Mouse (Mus musculus) adrenal gland, adult 18-20 months (tissue): ENCODE results near the gene Cyp8b1. TPM values are rescaled to one million over a fixed set of nuclear protein-coding genes. Genes with fewer than 3 reads are reported as not detected.

Source experiments
- DNase-seq, 2 experiments: peaks; one replicate each; pipeline ENCODE4 v3.0.0; 2021 to 2022; ENCODE audit warnings: low spot score in 2 of 2
- total RNA-seq, 2 experiments: library from RNA; stranded (reverse); gene quantifications; 1 replicate in 1 of 2; 2 replicates in 1 of 2; pipeline ENCODE4 v1.2.3; 2021

The Cyp8b1 gene
- total RNA-seq, 2 experiments from 2014 or later = 0.61 to 0.70 TPM

GRCm38 (mm10) chr9:121919027-121919501 lies 3.0 kb upstream of the Cyp8b1 start:
- DNase-seq = peak; percentile 22 to 36

- DNase-seq = no peak
Observed at GRCm38 (mm10) chr9:121915056-121915455, 1.0 kb downstream of the Cyp8b1 start.

DNA sequence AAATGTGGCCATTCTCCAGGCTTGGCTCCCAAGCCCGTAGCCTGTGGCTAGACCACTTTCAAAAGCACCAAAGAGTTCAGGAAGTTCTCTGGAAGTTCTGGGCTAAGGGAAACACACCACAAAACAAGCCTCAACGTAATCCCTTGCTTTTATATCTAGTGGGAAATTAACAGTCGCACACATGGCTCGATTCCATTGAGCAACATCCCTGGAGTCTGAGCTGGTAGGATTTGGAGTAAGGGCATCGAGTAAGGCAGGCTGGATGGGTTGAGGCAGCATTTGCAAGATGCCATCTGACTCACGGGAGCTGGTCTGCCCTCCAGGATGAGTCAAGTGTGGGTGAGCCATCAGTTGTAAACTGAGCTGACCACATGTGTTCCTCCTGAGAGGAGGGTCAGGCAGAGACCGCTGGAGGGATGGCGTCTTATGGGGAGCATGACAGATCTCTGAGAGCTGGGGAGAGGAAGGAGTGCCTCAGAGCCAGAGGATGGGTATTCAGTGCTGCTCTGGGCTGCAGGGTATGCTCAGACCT lies 1.8 kb downstream of the Cyp8b1 start:
- DNase-seq = no peak

- DNase-seq = no peak
Observed at GRCm38 (mm10) chr9:121912786-121913185, 3.3 kb downstream of the Cyp8b1 start.

- no peak for DNase-seq
Observed at GRCm38 (mm10) chr9:121911196-121911595, 4.9 kb downstream of the Cyp8b1 start.

DNA sequence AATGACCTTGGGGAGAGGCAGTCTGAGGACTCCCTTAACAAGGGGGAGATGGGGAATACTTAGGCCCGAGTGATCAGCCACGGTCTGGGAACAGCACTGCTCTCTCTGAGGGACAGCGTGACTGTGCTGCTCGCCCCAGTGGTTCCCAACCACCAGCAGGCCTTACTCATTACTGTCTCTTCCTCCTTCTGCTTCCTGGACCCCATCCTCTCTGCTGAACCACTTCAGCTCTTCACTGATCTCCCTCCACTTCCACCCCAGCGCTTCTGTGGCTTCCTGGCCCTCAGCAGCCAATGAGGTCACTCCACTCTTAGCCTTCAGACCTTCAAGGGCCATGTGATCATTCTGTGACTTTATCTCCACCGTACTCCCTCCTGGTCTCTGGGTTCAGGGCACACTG lies 6.5 kb downstream of the Cyp8b1 start:
- DNase-seq = peak in 1 of 2 experiments; percentile 14

DNA sequence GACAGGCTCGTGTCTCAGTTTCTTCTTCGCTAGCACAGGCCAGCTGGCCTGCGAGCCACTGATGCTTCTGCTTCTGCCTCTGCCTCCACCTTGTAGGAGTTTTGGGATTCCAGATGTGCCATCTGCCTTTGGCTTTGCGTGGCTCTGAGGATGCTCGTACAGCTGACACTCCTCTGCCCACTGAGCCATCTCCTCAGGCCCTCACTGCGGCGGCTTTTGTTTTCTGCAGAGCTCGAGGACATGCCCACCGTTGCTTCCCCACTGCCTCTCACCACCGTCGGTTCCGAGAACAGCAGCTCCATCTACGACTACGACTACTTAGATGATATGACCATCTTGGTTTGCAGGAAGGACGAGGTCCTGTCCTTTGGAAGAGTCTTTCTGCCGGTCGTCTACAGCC lies 7.8 kb downstream of the Cyp8b1 start:
- peak in 1 of 2 experiments; percentile 11 for DNase-seq

GRCm38 (mm10) chr9:121907356-121908070 lies 8.6 kb downstream of the Cyp8b1 start:
- DNase-seq = peak in 1 of 2 experiments; percentile 14

GRCm38 (mm10) chr9:121906456-121906855 lies 9.6 kb downstream of the Cyp8b1 start:
- DNase-seq = peak in 1 of 2 experiments; percentile 16

- DNase-seq = peak in 1 of 2 experiments; percentile 11
Observed at GRCm38 (mm10) chr9:121905556-121906185, 10.4 kb downstream of the Cyp8b1 start.

GRCm38 (mm10) chr9:121904946-121905345 lies 11.2 kb downstream of the Cyp8b1 start:
- no peak for DNase-seq

- DNase-seq = peak in 1 of 2 experiments; percentile 14
Observed at GRCm38 (mm10) chr9:121904319-121904718, 11.8 kb downstream of the Cyp8b1 start.

DNA sequence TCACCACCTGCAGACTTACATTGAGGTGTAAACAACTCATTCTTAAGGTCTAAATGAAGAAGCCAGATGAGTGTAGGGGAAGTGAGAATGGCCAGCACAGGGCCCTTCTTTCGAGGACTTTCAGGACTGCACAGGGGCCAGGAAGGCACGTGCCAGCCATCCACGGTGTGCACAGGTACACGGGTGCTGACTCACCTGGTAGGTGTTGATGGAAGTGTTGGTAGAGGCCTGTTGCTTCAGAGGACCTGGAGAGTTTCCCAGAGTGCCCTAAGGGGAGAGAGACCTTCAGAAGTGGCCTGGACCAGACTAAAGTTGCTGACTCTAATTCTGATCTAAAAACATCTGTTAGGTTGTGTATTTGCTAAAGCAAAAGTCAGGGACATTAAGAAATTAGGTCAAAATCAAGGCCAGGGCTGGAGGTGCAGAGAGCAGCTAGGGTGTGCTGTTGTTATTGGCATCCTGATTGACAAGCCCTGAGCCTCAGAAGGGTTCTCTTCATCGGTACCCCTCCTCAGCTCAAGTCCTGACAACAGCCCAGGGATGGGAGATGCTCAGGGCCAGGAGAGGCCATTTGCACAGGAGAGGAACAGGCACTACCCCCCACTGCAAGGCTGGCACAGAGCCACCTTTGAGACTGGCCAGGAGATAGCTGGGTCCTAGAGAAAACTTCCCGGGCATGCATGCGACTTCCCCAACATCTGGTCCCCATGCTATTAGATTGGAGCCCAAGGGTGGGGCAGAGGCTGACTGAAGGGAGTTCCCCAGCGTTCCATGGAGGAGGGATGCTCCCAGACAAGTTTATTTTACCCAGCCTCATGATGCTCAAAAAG lies 12.4 kb downstream of the Cyp8b1 start:
- DNase-seq = peak in 1 of 2 experiments; percentile 35

DNA sequence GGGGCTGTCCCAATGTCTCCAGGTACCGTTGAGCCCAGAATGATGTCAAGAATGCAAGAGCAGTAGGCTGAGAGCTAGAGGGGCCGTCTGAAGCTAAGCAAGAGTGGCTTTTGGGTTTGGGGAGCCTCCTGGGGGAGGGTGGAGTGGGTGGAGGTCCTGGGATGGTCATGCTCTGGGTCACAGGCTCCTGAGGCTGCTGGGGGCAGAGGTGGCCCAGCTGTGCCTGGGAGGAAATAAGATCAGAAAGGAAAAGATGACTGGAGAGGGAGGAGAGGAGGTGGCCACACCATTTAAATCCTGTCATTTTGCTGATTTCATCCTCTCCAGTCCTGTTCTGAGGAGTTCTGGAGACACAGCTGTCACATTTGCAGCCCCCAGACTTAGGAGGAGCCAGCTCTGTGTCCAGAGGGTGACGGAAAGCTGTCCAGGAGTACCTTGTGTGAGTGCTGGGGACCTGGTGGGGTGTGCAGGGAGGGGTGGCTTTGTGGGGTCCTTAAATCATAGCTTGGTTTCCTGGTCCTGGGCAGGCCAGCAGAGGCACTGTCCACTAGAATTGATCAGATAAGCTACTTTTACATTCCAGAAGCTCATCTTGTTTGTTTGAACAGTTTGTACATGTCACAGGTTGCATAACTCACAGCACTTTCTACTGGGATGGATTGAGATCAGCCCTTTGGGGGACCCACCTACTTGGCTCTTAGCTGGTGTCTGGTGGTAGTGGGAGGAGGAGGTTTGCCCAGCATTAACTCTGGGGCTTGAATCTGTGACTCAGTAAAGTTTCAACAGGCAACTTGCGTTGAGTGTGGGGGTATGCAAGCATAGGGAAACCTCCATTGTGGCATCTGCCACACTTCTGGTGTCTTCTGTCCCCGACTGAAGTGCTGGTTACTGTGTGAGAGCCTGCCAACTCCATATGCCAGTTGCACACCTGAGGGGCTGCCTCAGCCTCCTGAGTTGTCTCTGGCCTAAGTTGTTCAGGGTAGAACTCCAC lies 14.1 kb downstream of the Cyp8b1 start:
- peak in 1 of 2 experiments; percentile 20 for DNase-seq

- DNase-seq = peak in 1 of 2 experiments; percentile 14
Observed at GRCm38 (mm10) chr9:121900282-121900855, 15.7 kb downstream of the Cyp8b1 start.

DNA sequence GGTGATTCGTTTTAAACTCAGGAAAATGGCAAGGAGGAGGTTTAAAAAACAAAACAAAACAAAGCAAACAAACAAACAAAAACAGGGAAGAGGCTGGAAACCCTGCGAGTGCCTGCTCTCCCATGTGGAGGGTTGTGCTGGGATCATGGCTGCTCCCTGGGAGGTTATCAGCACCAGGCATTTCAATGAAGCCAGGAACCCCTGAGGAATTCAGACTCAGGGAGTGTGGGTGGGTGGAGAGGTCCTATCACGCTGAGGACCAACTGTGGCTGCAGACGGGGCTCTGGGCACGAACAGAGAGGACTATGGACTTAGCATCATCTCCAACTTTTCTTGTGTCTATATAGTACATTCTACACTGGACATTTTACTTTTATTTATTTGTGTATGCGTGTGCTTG lies 16.8 kb downstream of the Cyp8b1 start:
- DNase-seq = peak in 1 of 2 experiments; percentile 7

DNA sequence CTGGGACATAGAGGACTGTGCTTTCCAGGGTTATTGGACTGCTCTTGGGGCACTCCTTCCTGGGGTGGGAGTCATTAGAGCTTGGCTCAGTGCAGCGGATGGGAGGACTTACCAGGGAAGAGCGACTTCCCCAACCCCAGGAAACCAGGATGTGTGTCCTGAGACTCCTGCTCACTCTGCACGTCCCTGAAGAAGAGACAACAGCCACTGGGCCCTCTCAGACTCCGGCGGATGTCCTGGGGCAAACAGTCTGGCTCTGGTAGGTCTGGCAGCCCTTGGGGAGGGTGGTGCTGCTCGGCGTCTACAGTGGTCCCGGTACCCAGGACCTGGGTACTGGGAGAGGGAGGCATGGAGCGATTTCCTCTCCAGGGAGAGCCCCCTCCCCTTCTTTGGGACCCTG lies 17.9 kb downstream of the Cyp8b1 start, which contains the start of gene Ackr2:
TSS of gene Ackr2 (plus strand) at position 111 of the 400 bp plus-strand sequence.
- DNase-seq = peak in 1 of 2 experiments; percentile 17

- DNase-seq = no peak
Observed at GRCm38 (mm10) chr9:121896820-121897219, 19.3 kb downstream of the Cyp8b1 start.

- peak in 1 of 2 experiments; percentile 17 for DNase-seq
Observed at GRCm38 (mm10) chr9:121895392-121895993, 20.6 kb downstream of the Cyp8b1 start.
